Mouse (Mus musculus) layer of hippocampus, adult 2 months (tissue): ENCODE data around the gene Ets1. TPM values are rescaled to one million over a fixed set of nuclear protein-coding genes. Genes with fewer than 3 reads are reported as not detected.

Experiments used
- DNase-seq, 2 experiments: peaks; one replicate each; pipeline ENCODE4 v3.0.0; 2022; ENCODE audit warnings: low spot score in 2 of 2
- H3K27ac ChIP-seq: fragments of 200-600 bp; 2 replicates; pipeline ENCODE4 v1.8.1; 2022
- H3K4me3 ChIP-seq: fragments of 200-600 bp; 2 replicates; pipeline ENCODE4 v1.8.1; 2022; ENCODE audit warnings: mild to moderate bottlenecking
- CTCF ChIP-seq: fragments of 200-600 bp; conservative IDR thresholded peaks from 2 replicates; pipeline ENCODE4 v1.8.1; 2022; ENCODE audit warnings: antibody characterized with exemption, mild to moderate bottlenecking, moderate library complexity
- total RNA-seq, 2 experiments: library from RNA; stranded (reverse); gene quantifications; 2 replicates each; pipeline ENCODE4 v1.2.3; 2021

Ets1 gene
- total RNA-seq, 2 experiments from 2014 or later: 9.9 to 12.2 TPM

- Histone ChIP-seq H3K4me3 (no peak overlapping the region), H3K27ac (peak overlapping the region; percentile 57)
- no peak for DNase-seq
- no peak for TF ChIP-seq CTCF
Observed at GRCm38 (mm10) chr9:32717931-32718820, 82.2 kb downstream of the Ets1 start.

- no peak for TF ChIP-seq CTCF
- H3K4me3 ChIP-seq: no peak overlapping the region
- DNase-seq: no peak
- peak overlapping the region; percentile 57; the same call in 1 of the 2 replicates for H3K27ac ChIP-seq
Observed at GRCm38 (mm10) chr9:32718868-32719267, 82.8 kb downstream of the Ets1 start.

DNA sequence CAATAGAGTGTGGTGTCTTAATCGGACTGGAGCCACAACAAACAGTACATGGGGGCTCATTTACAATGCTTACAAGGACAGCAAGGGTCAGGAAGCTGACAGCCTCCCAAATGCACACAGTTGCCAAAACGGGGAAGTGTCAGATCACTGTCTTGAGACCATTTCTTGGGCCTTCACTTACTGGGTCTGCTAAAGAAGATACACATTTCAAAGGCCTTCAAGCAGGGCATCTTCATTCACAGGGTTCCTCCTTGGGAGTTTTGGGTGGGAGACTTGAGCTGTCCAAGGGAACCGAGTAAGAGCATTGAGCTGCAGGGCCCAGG, 83.9 kb downstream of the Ets1 start:
- no peak for DNase-seq
- no peak overlapping the region for H3K4me3 ChIP-seq
- H3K27ac ChIP-seq: no peak overlapping the region
- no peak for TF ChIP-seq CTCF

- H3K27ac ChIP-seq: peak overlapping the region; percentile 61; the same call in 1 of the 2 replicates
- no peak for DNase-seq
- TF ChIP-seq CTCF: no peak
- no peak overlapping the region for H3K4me3 ChIP-seq
Observed at GRCm38 (mm10) chr9:32720264-32721031, 84.4 kb downstream of the Ets1 start.

GRCm38 (mm10) chr9:32721081-32721480, 85.1 kb downstream of the Ets1 start:
- Histone ChIP-seq H3K27ac (no peak overlapping the region; the same call in 1 of the 2 replicates), H3K4me3 (no peak overlapping the region)
- DNase-seq: no peak
- TF ChIP-seq CTCF: no peak

- Histone ChIP-seq H3K27ac (no peak overlapping the region; the same call in 1 of the 2 replicates), H3K4me3 (no peak overlapping the region)
- no peak for TF ChIP-seq CTCF
- DNase-seq: no peak
Observed at GRCm38 (mm10) chr9:32722205-32722604, 86.2 kb downstream of the Ets1 start.

DNA sequence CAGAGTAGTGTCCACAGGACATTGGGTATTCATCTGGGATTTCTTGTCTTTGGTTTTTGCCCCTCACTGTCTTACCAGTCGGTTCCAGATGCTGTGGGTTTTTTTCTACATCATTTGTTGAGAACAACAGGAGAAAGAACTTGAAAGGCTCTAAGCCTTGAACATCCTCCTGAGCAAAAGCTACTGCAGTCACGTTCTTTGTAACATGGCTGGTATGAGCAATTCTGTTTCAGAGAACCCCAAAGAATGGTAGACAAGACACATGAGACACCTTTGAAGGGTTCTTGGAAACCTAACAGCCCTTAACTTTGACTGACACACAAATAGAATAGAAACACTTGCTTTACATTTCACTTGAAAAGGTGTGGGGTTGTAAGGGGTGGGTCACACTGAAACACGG, 86.9 kb downstream of the Ets1 start:
- TF ChIP-seq CTCF: no peak
- H3K27ac ChIP-seq: no peak overlapping the region
- H3K4me3 ChIP-seq: no peak overlapping the region
- no peak for DNase-seq

GRCm38 (mm10) chr9:32724131-32724825, 88.3 kb downstream of the Ets1 start:
- no peak for DNase-seq
- Histone ChIP-seq H3K4me3 (no peak overlapping the region), H3K27ac (no peak overlapping the region)
- no peak for TF ChIP-seq CTCF

- no peak for TF ChIP-seq CTCF
- Histone ChIP-seq H3K27ac (no peak overlapping the region), H3K4me3 (no peak overlapping the region)
- DNase-seq: no peak
Observed at GRCm38 (mm10) chr9:32725902-32726301, 89.9 kb downstream of the Ets1 start.

DNA sequence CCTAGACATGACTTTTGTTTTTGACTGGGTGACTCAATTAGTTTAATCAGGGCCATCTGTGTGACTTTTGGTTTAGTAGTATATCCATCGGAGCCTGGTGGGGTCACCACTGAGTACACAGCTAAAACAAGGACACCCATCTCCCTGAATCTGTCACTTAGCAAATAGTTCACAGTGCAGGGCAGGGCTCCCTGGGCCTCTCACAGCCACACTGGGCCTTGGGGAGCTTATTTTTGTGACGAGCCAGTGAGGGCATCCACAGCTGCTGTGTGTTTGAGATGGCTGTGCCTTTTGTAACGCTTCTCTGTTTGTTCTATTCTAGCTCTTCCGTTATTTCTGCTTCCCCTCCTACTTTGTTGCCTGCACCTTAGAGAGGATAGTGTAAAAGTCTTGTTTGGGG, 90.6 kb downstream of the Ets1 start:
- DNase-seq: no peak
- TF ChIP-seq CTCF: no peak
- Histone ChIP-seq H3K27ac (no peak overlapping the region), H3K4me3 (no peak overlapping the region)

GRCm38 (mm10) chr9:32727058-32727457, 91.0 kb downstream of the Ets1 start:
- TF ChIP-seq CTCF: no peak
- no peak for DNase-seq
- Histone ChIP-seq H3K27ac (no peak overlapping the region), H3K4me3 (no peak overlapping the region)

GRCm38 (mm10) chr9:32728306-32728705, 92.3 kb downstream of the Ets1 start:
- no peak for TF ChIP-seq CTCF
- H3K4me3 ChIP-seq: no peak overlapping the region
- no peak for DNase-seq
- no peak overlapping the region for H3K27ac ChIP-seq

DNA sequence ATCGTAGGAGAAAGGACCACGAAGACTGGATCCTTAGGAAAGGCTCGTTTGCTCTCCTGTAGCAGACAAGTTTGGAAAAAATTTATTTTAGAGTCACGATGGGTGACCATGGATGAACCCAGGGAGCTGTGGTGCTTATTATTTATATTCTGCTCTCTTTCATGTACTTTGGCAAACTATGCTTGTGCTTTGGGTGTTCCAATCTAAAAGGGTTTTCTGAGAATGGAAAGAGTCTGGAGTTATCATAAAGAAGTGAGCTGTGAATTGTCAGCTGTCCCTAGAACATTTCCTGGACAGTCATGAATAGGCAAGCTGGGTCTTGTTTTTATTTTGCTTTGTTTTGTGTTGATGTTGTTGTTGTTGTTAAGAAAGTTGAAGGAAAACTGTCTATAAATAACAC, 92.8 kb downstream of the Ets1 start:
- TF ChIP-seq CTCF: no peak
- no peak overlapping the region for H3K27ac ChIP-seq
- DNase-seq: no peak

More for the DNA sequence above, 92.8 kb downstream of the Ets1 start:
- no peak overlapping the region for H3K4me3 ChIP-seq
